Mouse (Mus musculus) lung, embryonic 14.5 days (tissue): ENCODE data around the gene Ccdc9b. TPM values are rescaled to one million over a fixed set of nuclear protein-coding genes. Genes with fewer than 3 reads are reported as not detected.

Source experiments
- ATAC-seq: fragments of 200-750 bp; cut with Nextera tagmentation; 2 replicates; pipeline ENCODE4 v1.8.0; 2017; ENCODE audit warnings: mild to moderate bottlenecking, moderate TSS enrichment, moderate library complexity; ENCODE audit not compliant: insufficient read depth
- DNase-seq: peaks from one replicate; pipeline ENCODE4 v3.0.0-alpha.2; 2015
- H3K27ac ChIP-seq: fragments of 300-500 bp; sonication (generic); 2 replicates; pipeline ENCODE4 v1.5.1; 2014; ENCODE audit warnings: low read depth, mild to moderate bottlenecking, moderate library complexity
- H3K27me3 ChIP-seq: fragments of 300-500 bp; sonication (generic); 2 replicates; pipeline ENCODE4 v1.6.1; 2014; ENCODE audit warnings: low read length, control low read depth; ENCODE audit not compliant: insufficient read depth
- H3K36me3 ChIP-seq: fragments of 300-500 bp; sonication (generic); 2 replicates; pipeline ENCODE4 v1.6.1; 2014; ENCODE audit warnings: control low read depth; ENCODE audit not compliant: insufficient read depth
- H3K4me1 ChIP-seq: fragments of 300-500 bp; sonication (generic); 2 replicates; pipeline ENCODE4 v1.6.1; 2014; ENCODE audit warnings: antibody characterized with exemption, control low read depth; ENCODE audit not compliant: insufficient read depth
- H3K4me2 ChIP-seq: fragments of 300-500 bp; sonication (generic); 2 replicates; pipeline ENCODE4 v1.6.1; 2014; ENCODE audit warnings: mild to moderate bottlenecking
- H3K4me3 ChIP-seq: fragments of 300-500 bp; sonication (generic); 2 replicates; pipeline ENCODE4 v1.5.1; 2014; ENCODE audit warnings: low read depth, low read length
- H3K9ac ChIP-seq: fragments of 300-500 bp; sonication (generic); 2 replicates; pipeline ENCODE4 v1.6.1; 2014
- H3K9me3 ChIP-seq: fragments of 300-500 bp; sonication (generic); 2 replicates; pipeline ENCODE4 v1.6.1; 2016; ENCODE audit warnings: low read depth, low read length, control low read depth
- CTCF ChIP-seq: IDR thresholded peaks from 2 replicates; pipeline ENCODE4 v1.5.1; 2016; ENCODE audit warnings: antibody characterized with exemption, low read depth
- WGBS: fragments of 180-500 bp; shearing (Covaris S2); extraction: QIAGEN DNeasy Blood & Tissue Kit; methylation state at CpG from one replicate; pipeline ENCODE4 v1.1.7; 2014; 5-methylcytosine and 5-hydroxymethylcytosine counted together
- polyA plus RNA-seq: library from polyadenylated mRNA; unstranded; fragments of >200 nt; fragmentation: Nextera tagmentation; extraction: Ambion mirVana; gene quantifications from 2 replicates; pipeline ENCODE4 v1.2.1, GENCODE M21; 2014

Gene Ccdc9b
- polyA plus RNA-seq, 1 experiment from 2014 or later: 0.55 TPM

- WGBS: 64% methylated on average over 4 of the region's 4 CpGs
- H3K27ac ChIP-seq: no peak overlapping the region
- no peak for DNase-seq
- H3K36me3 ChIP-seq: no peaks in the 10 kb centered on the region
- H3K27me3 ChIP-seq: no peaks in the 10 kb centered on the region; the same call in 1 of the 2 replicates
- H3K4me1 ChIP-seq: peaks cover 3% of the 10 kb centered on the region; the same call in 1 of the 2 replicates
- no peak overlapping the region for H3K9ac ChIP-seq
- H3K4me2 ChIP-seq: no peak overlapping the region
- no peak for TF ChIP-seq CTCF
- no peaks in the 10 kb centered on the region for H3K9me3 ChIP-seq
- H3K4me3 ChIP-seq: no peak overlapping the region
- no peak for ATAC-seq
These were observed 6.4 kb downstream of the Ccdc9b start for GRCm38 (mm10) chr2:118756103-118756502.

DNA sequence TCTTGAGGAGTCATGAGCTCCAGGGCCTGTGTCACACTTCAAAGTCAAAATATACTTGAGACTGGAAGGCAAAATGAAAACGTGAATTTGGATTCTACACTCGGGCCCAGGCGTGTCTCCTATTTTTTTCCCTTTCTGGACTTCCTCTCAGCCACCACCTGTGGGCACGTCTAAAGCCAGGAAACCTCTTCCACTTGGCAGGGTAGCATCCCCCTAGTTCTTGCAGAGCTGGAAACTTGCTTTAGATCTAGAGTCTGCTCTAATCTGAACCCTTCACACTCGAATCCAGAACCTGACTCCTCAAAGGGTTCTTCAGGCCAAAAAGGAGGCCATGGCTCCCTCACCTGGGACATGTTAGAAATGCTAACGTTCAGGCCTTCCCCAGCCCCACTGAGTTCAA is 7.1 kb downstream of the Ccdc9b start:
- no peak for TF ChIP-seq CTCF
- Histone ChIP-seq H3K27ac (no peak overlapping the region), H3K4me1 (peaks cover 3% of the 10 kb centered on the region; the same call in 1 of the 2 replicates), H3K4me2 (no peak overlapping the region), H3K9ac (no peak overlapping the region), H3K36me3 (0 out of 2 replicates have a peak, but pooled peaks cover under 1% of the 10 kb centered on the region), H3K4me3 (no peak overlapping the region), H3K27me3 (no peaks in the 10 kb centered on the region; the same call in 1 of the 2 replicates), H3K9me3 (no peaks in the 10 kb centered on the region)
- 77% methylated on average over 6 of the region's 6 CpGs for WGBS
- DNase-seq (no peak), ATAC-seq (no peak)

DNA sequence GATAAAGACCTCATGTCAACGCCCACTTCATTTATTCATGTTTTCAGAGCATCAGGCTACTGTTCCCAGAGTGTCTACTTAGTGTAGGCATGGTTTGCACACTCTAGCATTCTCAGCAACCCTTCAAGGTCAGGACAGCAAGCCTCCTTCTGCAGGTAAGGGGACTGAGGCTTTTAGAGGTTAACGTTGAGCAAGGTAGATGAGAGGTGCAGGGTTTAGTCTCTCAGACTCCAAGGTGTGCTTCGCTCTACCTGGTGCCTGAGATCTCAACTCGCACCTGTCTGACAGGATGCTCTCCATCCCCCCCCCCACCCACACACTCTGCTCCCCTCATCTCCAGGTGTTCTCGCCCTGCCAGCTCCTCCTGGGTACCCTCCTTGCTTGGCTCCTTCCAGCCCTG is 8.3 kb downstream of the Ccdc9b start:
- 0 out of 2 replicates have a peak, but pooled peaks cover 6% of the 10 kb centered on the region for H3K36me3 ChIP-seq
- no peak overlapping the region for H3K4me2 ChIP-seq
- H3K4me3 ChIP-seq: no peak overlapping the region
- H3K9me3 ChIP-seq: no peaks in the 10 kb centered on the region
- TF ChIP-seq CTCF: no peak
- no peak overlapping the region for H3K27ac ChIP-seq
- peaks cover 6% of the 10 kb centered on the region; the same call in 1 of the 2 replicates for H3K4me1 ChIP-seq
- no peak for ATAC-seq
- H3K27me3 ChIP-seq: no peaks in the 10 kb centered on the region
- WGBS: 67% methylated on average over 5 of the region's 5 CpGs
- DNase-seq: no peak
- no peak overlapping the region for H3K9ac ChIP-seq

DNA sequence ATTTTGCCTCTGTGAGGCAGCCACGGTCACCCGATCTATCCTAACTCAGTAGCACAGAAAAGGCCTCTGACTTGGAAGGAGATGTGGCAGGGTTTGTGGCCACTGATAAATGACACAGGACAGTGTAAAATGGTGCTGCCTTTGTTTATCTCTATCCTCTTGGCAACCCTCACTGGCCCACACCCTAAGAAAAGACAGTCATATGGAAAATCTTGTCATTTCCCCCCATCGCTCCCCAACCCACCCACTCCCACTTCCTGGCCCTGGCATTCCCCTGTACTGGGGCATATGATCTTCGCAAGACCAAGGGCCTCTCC is 9.7 kb downstream of the Ccdc9b start:
- no peak for ATAC-seq
- no peak for TF ChIP-seq CTCF
- Histone ChIP-seq H3K27ac (peak overlapping the region; percentile 38; the same call in 1 of the 2 replicates), H3K36me3 (0 out of 2 replicates have a peak, but pooled peaks cover 6% of the 10 kb centered on the region), H3K4me2 (no peak overlapping the region), H3K9me3 (no peaks in the 10 kb centered on the region), H3K9ac (0 out of 2 replicates have a peak overlapping the region, but pooled peaks have one; percentile 13), H3K4me3 (no peak overlapping the region), H3K27me3 (no peaks in the 10 kb centered on the region), H3K4me1 (peaks cover 6% of the 10 kb centered on the region; the same call in 1 of the 2 replicates)
- no peak for DNase-seq
- WGBS: 63% methylated on average over 4 of the region's 4 CpGs

DNA sequence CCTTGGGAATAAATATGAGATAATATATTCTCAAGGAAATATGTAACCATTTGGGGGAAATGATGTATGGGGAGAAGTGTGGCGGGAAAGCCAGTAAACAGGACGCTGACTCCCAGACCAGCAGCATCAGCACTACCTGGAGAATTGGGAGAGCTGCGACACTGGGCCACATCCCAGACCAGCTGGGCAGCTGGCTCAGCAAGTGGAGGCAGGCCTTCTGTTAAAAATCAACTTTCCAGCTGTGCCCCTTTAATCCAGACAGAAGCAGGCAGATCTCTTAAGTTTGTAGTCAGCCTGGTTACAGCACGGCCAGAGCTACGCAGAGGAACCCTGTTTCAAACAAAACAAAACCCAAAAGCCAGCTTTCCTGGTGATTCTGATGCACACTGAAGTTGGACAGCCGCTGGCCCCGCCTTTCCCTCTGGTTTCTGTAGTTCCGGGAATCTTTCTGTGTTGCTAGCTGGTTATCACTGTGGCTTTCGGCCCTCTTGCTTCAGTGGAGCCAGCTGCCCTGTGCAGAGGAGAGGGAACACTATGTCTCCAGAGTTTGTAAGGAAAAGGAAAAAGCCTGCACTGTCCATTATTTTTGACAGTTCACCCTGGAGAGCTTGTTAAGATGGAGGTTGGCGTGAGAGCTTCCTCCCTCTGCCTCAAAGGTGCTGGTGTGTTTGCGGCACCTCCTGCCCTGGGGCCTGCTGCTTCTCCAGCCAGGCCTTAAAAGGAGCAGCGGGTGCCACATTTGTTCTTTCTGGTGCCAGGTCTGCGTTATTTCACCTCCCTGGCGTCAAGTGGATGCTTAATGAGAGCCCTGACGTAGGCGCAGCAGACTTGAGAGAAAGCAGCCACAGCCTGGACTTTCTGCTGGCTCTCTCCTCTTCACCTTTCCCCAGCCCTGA is 10.3 kb downstream of the Ccdc9b start:
- no peak for TF ChIP-seq CTCF
- Histone ChIP-seq H3K9ac (0 out of 2 replicates have a peak overlapping the region, but pooled peaks have one; percentile 13), H3K27me3 (no peaks in the 10 kb centered on the region), H3K27ac (peak overlapping the region; percentile 38; the same call in 1 of the 2 replicates), H3K4me1 (peaks cover 7% of the 10 kb centered on the region), H3K36me3 (0 out of 2 replicates have a peak, but pooled peaks cover 6% of the 10 kb centered on the region), H3K9me3 (no peaks in the 10 kb centered on the region), H3K4me2 (no peak overlapping the region), H3K4me3 (no peak overlapping the region)
- ATAC-seq (no peak), DNase-seq (peak; percentile 16)
- 66% methylated on average over 16 of the region's 16 CpGs for WGBS

- 0 out of 2 replicates have a peak, but pooled peaks cover 6% of the 10 kb centered on the region for H3K36me3 ChIP-seq
- H3K9me3 ChIP-seq: no peaks in the 10 kb centered on the region
- H3K27ac ChIP-seq: no peak overlapping the region
- H3K9ac ChIP-seq: no peak overlapping the region
- TF ChIP-seq CTCF: no peak
- ATAC-seq: no peak
- no peaks in the 10 kb centered on the region for H3K27me3 ChIP-seq
- no peak overlapping the region for H3K4me3 ChIP-seq
- no peak for DNase-seq
- 65% methylated on average over 8 of the region's 8 CpGs for WGBS
- no peak overlapping the region for H3K4me2 ChIP-seq
- peaks cover 14% of the 10 kb centered on the region for H3K4me1 ChIP-seq
These were observed 12.0 kb downstream of the Ccdc9b start for GRCm38 (mm10) chr2:118750476-118750875.

GRCm38 (mm10) chr2:118749341-118749884 is 13.0 kb downstream of the Ccdc9b start:
- 51% methylated on average over 10 of the region's 10 CpGs for WGBS
- H3K4me3 ChIP-seq: no peak overlapping the region
- H3K9ac ChIP-seq: 0 out of 2 replicates have a peak overlapping the region, but pooled peaks have one; percentile 7
- no peak overlapping the region for H3K4me2 ChIP-seq
- ATAC-seq (no peak), DNase-seq (peak; percentile 24)
- 0 out of 2 replicates have a peak, but pooled peaks cover 6% of the 10 kb centered on the region for H3K36me3 ChIP-seq
- H3K4me1 ChIP-seq: peaks cover 14% of the 10 kb centered on the region
- H3K9me3 ChIP-seq: no peaks in the 10 kb centered on the region
- no peak overlapping the region for H3K27ac ChIP-seq
- H3K27me3 ChIP-seq: peaks cover 1% of the 10 kb centered on the region; the same call in 1 of the 2 replicates
- no peak for TF ChIP-seq CTCF
